Mouse (Mus musculus) adrenal gland, adult 8-10 months (tissue): Measurements from ENCODE around the gene Zfp646. TPM values are rescaled to one million over a fixed set of nuclear protein-coding genes. Genes with fewer than 3 reads are reported as not detected.

Experiments used
- DNase-seq: peaks from one replicate; pipeline ENCODE4 v3.0.0; 2022
- total RNA-seq, 4 experiments: library from RNA; stranded (reverse); gene quantifications; 2 replicates each; pipeline ENCODE4 v1.2.4; 2022

Gene Zfp646
- total RNA-seq, 4 experiments from 2014 or later: 34.2 to 46.2 (median 40.2) TPM

DNA sequence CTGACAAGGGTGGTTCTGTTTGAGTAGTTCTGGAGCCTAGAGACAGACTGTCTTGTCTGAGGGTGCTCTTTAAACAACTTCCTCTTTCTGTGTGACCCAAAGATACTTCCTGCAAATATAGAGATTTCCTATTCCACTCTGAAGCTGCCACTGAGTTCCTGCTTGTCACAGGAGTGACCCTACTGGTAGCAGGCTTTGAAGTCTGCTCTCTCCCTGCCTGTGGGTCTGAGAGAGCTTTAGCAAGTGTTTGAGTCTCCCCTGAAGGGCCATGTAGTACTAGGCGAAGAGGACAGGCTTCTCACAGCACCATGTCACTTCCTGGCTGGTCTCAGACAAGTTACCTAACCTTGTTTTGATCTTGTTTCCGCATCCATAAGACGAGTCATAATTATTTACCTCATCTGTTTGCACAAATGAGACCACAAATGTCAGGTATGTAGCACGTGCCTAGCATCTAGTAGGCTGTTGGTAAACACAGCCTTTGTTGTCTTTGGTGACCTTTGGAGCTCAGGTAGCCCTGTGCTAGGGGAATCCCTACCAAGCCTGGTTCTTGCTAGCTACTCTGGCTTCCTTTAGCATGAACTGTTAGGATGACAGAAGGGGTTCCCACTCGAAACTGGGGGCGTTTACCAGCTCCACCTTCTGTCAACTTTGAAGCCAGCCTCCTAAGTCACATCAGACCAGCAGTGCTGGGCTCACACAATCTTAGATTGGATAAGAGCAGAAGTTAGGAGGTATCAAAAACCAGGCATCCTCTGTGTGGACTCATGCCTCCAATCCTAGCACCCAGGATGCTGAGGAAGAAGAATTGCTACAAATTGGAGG lies 46.6 kb downstream of the Zfp646 start:
- DNase-seq: no peak

DNA sequence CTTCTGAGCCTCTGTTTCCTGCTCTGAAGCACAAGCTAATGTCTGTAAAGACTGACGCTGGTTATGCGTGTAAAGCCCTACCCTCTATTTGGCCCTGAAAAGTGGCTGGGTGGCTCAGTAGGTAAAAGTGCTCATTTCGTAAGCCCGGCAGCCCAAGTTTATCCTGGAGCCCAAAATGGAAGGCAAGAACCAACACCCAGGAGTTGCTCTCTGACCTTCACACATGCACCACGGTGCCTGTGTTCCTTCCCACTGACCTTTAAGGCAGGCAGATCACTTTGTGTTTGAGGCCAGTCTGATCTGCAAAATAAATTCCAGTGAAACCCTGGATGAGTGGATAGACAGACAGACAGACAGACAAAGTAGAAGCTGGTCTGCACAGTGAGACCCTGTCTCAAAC lies 47.7 kb downstream of the Zfp646 start:
- no peak for DNase-seq

DNA sequence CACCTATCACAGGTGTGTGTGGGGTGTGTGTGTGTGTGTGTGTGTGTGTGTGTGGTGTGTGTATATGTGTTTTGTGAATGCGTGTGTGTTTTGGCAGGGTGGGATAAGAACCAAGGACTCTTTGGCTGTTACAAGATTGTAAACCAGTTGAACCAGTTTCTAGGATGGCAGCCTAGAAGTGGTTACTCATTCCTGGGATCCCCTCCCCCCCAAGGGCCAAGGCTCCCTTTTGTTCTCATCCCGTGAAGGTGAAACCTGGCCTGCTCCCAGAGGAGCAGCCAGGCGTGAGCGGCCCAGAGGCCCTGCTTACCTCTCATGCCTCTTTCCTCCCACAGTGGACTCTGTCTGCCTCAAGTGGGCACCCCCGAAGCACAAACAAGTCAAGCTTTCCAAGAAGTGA lies 49.2 kb downstream of the Zfp646 start:
- no peak for DNase-seq

DNA sequence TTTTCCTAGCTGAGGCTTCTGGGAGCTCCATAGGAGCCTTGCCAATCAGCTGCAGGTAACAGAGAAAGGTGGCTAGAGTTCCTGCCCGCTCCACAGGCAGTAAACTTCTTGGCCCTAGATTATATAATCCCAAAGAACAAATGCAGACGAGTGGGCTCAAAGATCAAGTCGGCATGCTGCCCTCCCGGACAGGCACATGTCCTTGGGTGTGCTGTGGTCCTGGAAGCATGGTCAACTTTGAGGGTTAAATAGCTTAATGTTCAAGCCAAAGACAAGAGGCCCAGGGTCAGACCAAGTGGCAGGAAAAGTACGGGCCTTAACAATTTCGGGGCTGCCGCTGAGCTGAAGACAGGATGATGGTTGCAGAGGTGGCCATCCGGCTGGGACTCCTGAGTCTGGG lies 50.0 kb downstream of the Zfp646 start:
- DNase-seq: no peak

DNA sequence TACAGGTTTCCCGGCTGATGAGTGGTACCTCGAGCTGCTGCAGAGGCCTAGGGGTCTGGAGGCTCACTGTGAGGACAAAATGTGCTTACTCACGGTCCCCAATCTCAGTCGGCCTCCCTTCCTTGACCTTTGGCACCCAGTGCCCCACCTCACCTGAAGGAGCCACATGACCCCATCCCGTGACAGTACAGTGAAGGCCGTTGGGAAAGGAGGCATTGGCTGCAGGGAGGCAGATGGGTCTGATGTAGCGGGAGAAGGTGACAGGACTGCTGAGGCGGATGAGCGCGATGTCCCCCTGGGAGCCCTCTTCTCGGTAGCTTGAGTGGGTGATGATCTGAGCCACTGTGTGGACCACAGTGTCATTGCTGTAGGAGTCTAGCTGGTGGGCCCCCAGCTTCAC lies 50.8 kb downstream of the Zfp646 start:
- DNase-seq: no peak

DNA sequence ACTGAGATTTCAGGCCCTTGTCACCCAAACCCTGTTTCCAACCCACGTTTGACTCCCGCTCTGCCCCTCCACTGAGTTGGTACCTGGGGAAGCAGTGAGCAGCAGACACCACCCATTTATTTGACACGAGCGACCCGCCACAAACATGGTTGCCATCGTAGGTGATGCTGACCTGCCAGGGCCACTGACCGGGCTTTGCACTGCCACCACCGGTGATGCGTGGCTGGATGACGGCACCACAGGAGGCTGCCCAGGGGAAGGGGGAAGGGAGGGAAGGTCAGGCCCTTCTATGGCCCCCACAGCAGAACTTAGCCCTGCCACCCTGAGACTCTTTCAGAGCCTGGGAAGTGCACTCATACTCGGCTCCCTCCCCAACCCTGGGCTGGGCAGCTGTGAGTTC lies 51.7 kb downstream of the Zfp646 start:
- DNase-seq: no peak

DNA sequence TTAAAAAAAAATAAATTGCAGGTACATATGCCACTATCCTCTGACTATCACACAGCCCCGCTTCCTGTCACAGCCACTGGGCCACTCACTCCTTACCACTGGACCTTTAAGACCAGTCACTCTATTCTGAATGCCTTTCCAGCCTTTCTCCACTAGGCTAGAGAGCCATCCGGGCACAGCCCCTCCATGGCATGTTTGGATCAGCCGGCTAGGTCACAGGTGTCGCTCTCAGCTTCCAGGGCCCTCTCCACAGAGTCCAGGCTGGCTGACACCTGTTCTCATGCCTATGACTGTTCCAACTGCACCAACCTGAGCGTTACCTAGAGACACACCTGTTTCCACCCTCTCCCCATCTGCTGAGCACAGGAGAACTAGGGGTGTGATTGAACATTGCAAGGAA lies 52.6 kb downstream of the Zfp646 start:
- no peak for DNase-seq

DNA sequence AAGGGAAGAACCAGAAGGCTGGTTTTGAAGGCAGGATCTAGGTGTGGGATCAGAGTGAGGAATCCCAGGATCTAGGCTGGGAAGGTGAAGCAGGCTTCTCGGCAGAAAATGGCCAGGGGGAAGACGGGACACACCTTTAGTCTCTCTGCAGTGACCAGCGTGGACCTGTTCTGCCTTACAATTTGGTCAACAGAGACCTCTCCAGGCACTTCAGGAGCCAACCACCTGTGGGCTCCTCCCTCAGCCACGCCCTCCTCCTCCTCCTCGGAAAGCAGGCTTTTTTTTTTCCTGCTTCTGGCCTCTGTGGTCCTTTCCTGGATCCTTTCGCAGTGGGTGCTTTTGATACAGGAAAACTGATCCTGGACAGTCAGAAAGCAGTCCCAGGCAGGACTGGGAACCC lies 53.9 kb downstream of the Zfp646 start, which contains the start of gene Prss8:
Gene Prss8 (minus strand): TSS at position 182 of the 400 bp plus-strand sequence.
- no peak for DNase-seq

DNA sequence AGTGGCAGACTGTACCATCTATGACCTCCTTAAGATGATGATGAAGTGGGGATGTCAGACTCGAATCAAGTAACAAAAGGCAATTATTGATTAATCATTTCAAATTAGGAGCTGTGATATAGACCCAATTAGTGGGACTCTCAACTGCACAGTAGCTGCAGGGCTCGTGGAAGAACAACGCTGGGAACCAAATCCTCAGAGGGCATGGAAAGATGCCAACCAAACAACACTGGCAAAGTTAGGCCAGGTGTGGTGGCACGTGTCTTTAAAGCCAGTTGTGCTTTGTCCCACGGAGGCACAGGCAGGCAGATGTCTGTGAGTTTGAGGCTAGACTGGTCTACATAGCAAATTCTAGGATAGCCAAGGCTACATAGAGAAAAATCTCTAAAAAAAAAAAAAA lies 54.6 kb downstream of the Zfp646 start:
- DNase-seq: no peak

DNA sequence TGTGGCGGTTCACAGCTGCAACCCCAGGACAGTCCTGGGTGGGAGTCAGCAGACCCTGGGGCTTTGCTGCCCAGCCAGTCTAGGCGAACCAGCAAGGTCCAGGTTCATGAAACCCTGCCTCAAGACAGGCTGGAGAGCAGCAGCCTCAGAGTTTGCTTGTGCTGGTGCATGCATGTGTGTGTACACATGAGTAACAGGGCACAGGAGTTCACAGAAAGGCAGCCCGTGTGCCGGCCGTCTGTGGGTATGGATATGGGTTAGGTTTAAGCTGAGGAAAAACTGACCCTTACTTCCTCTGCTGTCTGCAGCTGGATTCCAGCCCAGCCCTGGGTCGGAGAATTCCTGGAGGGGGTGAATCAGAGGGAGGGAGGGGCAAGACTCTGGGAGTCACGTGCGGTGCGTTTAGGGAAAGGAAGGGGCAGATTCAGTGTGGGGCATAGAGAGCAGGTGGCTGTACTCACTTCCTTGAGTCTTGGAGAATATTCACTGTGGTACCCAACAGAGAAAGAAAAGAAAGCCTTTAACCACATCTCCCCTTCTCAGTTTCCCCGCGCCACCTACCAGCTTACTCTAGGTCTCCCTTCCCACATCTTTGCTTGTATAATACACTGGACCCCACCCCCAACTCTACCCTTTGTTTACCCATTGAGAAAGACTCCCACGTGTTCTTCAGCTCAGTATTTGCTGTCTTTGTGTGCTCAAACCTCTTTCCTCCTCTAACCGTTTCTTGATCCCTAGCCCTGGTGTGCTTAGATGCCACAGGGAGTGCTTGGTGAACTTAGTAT lies 55.5 kb downstream of the Zfp646 start:
- no peak for DNase-seq

DNA sequence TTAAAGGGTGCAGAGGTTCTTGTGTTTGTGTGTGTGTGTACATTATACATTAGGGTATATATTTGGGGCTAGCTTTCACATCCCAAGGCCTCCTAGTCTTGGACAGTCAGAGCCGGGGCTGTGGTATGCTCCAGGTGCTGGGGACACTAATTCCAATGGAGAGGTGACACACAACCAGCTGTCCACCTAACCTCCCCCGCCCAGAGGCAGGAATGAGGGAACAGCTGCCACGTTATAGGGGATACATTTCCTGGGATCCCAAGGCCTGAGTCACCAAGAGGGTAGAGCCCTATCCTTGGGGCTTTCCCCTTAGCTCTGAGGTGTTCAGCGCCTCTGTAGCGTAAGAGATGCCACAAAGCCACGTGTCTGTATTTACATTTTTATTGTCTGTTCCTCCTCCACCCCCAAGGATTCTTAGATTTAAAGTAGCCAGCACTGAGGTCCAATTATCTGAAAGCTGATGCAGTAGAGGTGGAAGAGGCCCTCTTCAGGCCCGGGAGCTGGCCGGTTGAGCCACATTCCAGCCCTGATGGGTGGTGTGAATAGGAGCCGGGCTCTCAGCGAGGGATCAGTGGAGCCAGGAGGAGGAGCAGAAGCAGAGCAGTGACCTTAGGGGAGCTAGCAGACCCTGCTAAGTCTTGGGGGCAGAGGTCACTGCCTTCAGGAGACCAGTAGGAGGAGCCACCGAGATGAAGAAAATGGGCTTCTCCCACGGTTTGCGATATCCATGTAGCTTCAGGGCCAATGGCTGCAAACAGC lies 56.4 kb downstream of the Zfp646 start:
- no peak for DNase-seq

DNA sequence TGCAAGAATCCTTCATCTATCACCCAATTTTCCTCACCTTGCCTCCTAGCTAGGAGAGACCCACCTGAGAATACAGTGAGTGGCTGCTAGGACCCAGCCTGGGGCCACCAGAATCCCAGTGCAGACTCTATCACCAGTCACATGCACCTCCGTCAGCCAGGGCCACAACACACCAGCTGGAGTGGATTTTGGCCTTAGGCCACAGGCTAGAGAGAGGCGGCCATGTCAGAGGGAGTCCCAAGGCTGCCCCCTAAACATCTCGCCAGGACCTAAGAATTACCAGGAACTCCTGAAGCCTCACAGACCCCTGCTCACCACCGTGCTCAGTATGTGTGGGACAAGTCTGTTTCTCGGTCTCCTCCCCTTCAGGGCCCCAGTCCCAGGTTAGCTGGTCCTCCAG lies 58.1 kb downstream of the Zfp646 start:
- DNase-seq: no peak

DNA sequence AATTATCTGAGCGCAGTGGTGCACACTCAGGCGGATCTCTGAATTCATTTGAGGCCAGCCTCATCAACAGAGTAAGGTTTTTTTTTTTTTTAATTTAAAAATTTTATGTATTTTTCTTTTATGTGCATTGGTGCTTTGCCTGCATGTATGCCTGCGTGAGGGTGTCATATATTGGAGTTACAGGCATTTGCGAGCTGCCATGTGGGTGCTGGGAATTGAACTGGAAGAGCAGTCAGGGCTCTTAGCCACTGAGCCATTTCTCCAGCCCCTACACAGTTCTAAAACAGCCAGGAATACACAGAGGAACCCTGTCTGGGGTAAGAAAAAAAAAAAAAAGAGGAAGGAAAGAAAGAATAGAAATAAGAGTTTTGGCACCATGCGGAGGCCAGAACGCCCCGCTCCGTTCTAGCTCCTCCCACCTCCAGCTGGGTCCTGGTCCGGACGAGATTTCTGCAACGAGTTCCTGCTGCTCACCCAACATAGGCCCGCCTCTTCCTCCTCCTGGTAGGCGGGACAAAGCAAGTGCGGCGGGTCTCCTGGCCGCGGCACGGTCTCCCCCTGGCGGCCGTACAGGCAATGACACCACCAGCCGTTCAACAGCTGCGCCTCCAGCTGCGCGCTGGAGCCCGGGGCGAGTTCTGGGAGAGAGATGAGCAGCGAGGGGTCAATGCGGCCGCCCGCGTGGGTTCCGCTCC lies 59.2 kb downstream of the Zfp646 start:
- DNase-seq: peak; percentile 94

Other genes starting within 250 kb of the Zfp646 start
- gene Bcl7c, start 167.3 kb upstream of the Zfp646 start, total RNA-seq: 100 to 1,000 TPM in 2 of 4 experiments, 10 to 100 TPM in 2; 75.9 to 120 (median 98.1) TPM
- gene Ctf1, start 163.5 kb upstream of the Zfp646 start, total RNA-seq: 1 to 10 TPM; 2.2 to 4.5 (median 2.7) TPM
- not detected for gene Ctf2, start 144.1 kb upstream of the Zfp646 start, total RNA-seq
- 10 to 100 TPM; 13.5 to 18.6 (median 16.5) TPM for gene Fbxl19, start 131.7 kb upstream of the Zfp646 start, total RNA-seq
- gene Orai3, start 106.4 kb upstream of the Zfp646 start, total RNA-seq: 10 to 100 TPM; 30.1 to 37.2 (median 35.0) TPM
- gene Setd1a, start 99.6 kb upstream of the Zfp646 start, total RNA-seq: 10 to 100 TPM; 39.6 to 54.6 (median 45.7) TPM
- gene Gm49388, start 90.6 kb upstream of the Zfp646 start, total RNA-seq: 1 to 10 TPM; 4.2 to 8.9 (median 5.8) TPM
- 10 to 100 TPM; 33.8 to 44.9 (median 41.5) TPM for gene Hsd3b7, start 75.6 kb upstream of the Zfp646 start, total RNA-seq
- 100 to 1,000 TPM in 3 of 4 experiments, 10 to 100 TPM in 1; 84.9 to 143 (median 113) TPM for gene Stx4a, start 51.9 kb upstream of the Zfp646 start, total RNA-seq
- gene Stx1b, start 51.7 kb upstream of the Zfp646 start, total RNA-seq: 1 to 10 TPM; 2.9 to 8.5 (median 6.3) TPM
- gene Zfp668, start 607 bp downstream of the Zfp646 start, total RNA-seq: 10 to 100 TPM in 2 of 4 experiments, 1 to 10 TPM in 2; 8.0 to 15.1 (median 9.2) TPM
- 1 to 10 TPM; 1.0 to 2.9 (median 1.6) TPM for gene Prss53, start 14.7 kb downstream of the Zfp646 start, total RNA-seq
- under 1 TPM in 1 of 4 experiments, not detected in 3; 0.38 TPM for gene Gm21974, start 19.2 kb downstream of the Zfp646 start, total RNA-seq
- gene Vkorc1, start 19.4 kb downstream of the Zfp646 start, total RNA-seq: 10 to 100 TPM; 69.6 to 94.3 (median 79.1) TPM
- 100 to 1,000 TPM; 108 to 147 (median 120) TPM for gene Bckdk, start 27.9 kb downstream of the Zfp646 start, total RNA-seq
- gene Kat8, start 36.3 kb downstream of the Zfp646 start, total RNA-seq: 10 to 100 TPM; 29.0 to 33.4 (median 31.1) TPM
- gene Prss8, start 53.9 kb downstream of the Zfp646 start, total RNA-seq: under 1 TPM in 1 of 4 experiments, not detected in 3; 0.16 TPM
- gene Prss36, start 70.5 kb downstream of the Zfp646 start, total RNA-seq: 10 to 100 TPM in 2 of 4 experiments, 1 to 10 TPM in 2; 8.4 to 10.5 (median 9.6) TPM
- gene Fus, start 91.2 kb downstream of the Zfp646 start, total RNA-seq: 100 to 1,000 TPM; 106 to 430 (median 307) TPM
- gene Pycard, start 117.6 kb downstream of the Zfp646 start, total RNA-seq: 1 to 10 TPM; 4.0 to 5.8 (median 4.5) TPM
- under 1 TPM in 3 of 4 experiments, not detected in 1; 0.12 to 0.31 (median 0.24) TPM for gene Trim72, start 127.7 kb downstream of the Zfp646 start, total RNA-seq
- 1 to 10 TPM; 5.6 to 6.9 (median 6.4) TPM for gene Itgam, start 186.4 kb downstream of the Zfp646 start, total RNA-seq
- gene Gm49368, start 186.5 kb downstream of the Zfp646 start, total RNA-seq: under 1 TPM in 1 of 4 experiments, not detected in 3; 0.11 TPM